Comparison of ENCODE assay signal across 12 mouse cellular contexts in the genomic region with DNA sequence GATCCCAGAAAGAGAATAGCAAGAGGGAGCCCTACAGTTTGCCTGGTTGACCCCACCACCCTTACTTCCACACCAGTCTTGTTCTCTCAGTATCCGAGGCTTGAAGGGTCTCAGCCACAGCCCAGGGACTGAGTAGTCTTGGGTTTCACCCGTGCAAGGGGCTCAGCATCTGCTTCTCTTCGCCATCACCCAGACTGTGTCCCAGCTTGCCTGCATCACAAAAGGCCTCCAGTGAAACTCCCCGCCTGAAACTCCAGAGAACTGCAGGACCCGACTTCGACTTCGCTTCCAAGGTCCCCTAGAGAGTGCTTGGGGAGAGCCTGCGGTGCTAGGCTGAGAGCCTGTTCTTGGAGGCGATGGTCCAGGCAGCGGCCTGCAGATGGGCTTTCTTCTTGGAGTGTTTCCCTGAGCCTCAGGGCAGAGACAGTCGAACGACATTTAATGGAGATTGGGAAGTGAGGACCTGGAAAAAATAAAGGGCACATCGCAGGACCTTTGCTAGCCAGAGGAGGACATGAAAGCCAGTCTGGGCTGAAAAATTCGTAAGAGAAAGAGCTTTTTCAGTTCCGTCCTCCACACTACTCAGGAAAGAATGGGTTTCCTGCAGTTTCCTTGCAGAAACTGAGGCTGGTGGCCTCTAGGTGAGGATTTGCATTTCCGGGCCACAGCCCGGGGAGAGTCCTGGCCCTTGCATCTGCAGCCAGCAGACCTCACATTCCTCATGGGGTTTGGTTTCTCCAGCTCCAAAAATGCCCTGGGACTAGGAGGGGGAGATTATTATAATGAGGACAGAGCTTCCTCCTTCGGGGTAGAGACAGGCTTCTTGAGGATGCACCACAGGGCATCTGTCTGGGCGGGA. TPM values are rescaled to one million over a fixed set of nuclear protein-coding genes. Genes with fewer than 3 reads are reported as not detected.
DNase-seq lines count a peak whose midpoint lies in the region; ATAC-seq and TF ChIP-seq lines count a peak whose summit lies in the region.
"Had no signal": no experiment of that assay in that cellular context is flagged by ENCODE, and none has a peak within 500 bp of the region (broad histone marks: within the 10 kb centered on the region; RNA-seq: fewer than 3 reads in every experiment).

No protein-coding gene starts in this region.

- H3K4me3 ChIP-seq in hindbrain, embryonic 10.5 days = peak overlapping the region; percentile 0; the same call in 1 of the 2 replicates
- no peak overlapping the region for H3K4me3 ChIP-seq in hindbrain, embryonic 16.5 days (ENCODE audit: low read length)
- H3K4me3 ChIP-seq in E14TG2a.4 (replicated peaks; ENCODE audit: low read length) = peak overlapping the region; percentile 51
- 0 out of 2 replicates have a peak overlapping the region, but pooled peaks have one; percentile 3 for H3K4me3 ChIP-seq in limb, embryonic 12.5 days (replicated peaks)
- H3K4me3 ChIP-seq: left cerebral cortex, adult 2 months; megakaryocyte, embryonic 14.5 days had no signal

- H3K9ac ChIP-seq in hindbrain, embryonic 16.5 days (ENCODE audit: low read depth, low read length) = no peak overlapping the region
- no peak overlapping the region for H3K9ac ChIP-seq in limb, embryonic 12.5 days (replicated peaks)
- H3K9ac ChIP-seq: liver, postnatal 0 days had no signal

- 1% methylated on average over 19 of the region's 19 CpGs for WGBS in hindbrain, embryonic 10.5 days
- 5% methylated on average over 19 of the region's 19 CpGs for WGBS in hindbrain, embryonic 16.5 days
- WGBS in limb, embryonic 12.5 days = 3% methylated on average over 19 of the region's 19 CpGs

- H3K4me1 ChIP-seq in hindbrain, embryonic 10.5 days (replicated peaks) = peaks cover 61% of the 10 kb centered on the region
- H3K4me1 ChIP-seq in hindbrain, embryonic 16.5 days (ENCODE audit: control insufficient read depth, insufficient read depth, low read depth, low read length) = peaks cover 27% of the 10 kb centered on the region
- H3K4me1 ChIP-seq in E14TG2a.4 (replicated peaks; ENCODE audit: low read depth, low read length) = peaks cover 89% of the 10 kb centered on the region
- H3K4me1 ChIP-seq in limb, embryonic 12.5 days (replicated peaks) = peaks cover 51% of the 10 kb centered on the region

- no peaks in the 10 kb centered on the region for H3K9me3 ChIP-seq in hindbrain, embryonic 10.5 days
- no peaks in the 10 kb centered on the region for H3K9me3 ChIP-seq in hindbrain, embryonic 16.5 days (ENCODE audit: control insufficient read depth, low read length)
- no peaks in the 10 kb centered on the region for H3K9me3 ChIP-seq in E14TG2a.4 (ENCODE audit: low read length)
- no peaks in the 10 kb centered on the region for H3K9me3 ChIP-seq in limb, embryonic 12.5 days

- no peak for ATAC-seq in hindbrain, embryonic 16.5 days
- no peak for ATAC-seq in limb, embryonic 12.5 days (ENCODE audit: insufficient number of reproducible peaks, insufficient read depth, low FRiP score, low TSS enrichment, low read depth)
- ATAC-seq: liver, postnatal 0 days had no signal

- DNase-seq in hindbrain, embryonic 10.5 days (ENCODE audit: low spot score) = peak; percentile 42
- DNase-seq in brain, embryonic 14.5 days (ENCODE audit: low read depth) = peak; percentile 25
- no peak for DNase-seq in urinary bladder, postnatal 25 days (ENCODE audit: low spot score)
- no peak for DNase-seq in adrenal gland, adult (ENCODE audit: inconsistent age in 2 of 2, low spot score in 1 of 2)
- DNase-seq: kidney, postnatal 14 days; liver, postnatal 0 days; thymus, postnatal 14 days had no signal

- TF ChIP-seq CTCF in E14TG2a.4 (conservative IDR thresholded peaks at IDR 0.05; ENCODE audit: low read length) = no peak
- no peak for TF ChIP-seq CTCF in brain, embryonic 14.5 days (IDR thresholded peaks at IDR 0.05; ENCODE audit: borderline replicate concordance, extremely low read depth, insufficient read depth, insufficient read length)

- no peak overlapping the region; the same call in 1 of the 2 replicates for H3K4me2 ChIP-seq in hindbrain, embryonic 16.5 days (ENCODE audit: low read length)
- peak overlapping the region; percentile 28 for H3K4me2 ChIP-seq in limb, embryonic 12.5 days

- no peak overlapping the region for H3K27ac ChIP-seq in hindbrain, embryonic 10.5 days
- H3K27ac ChIP-seq in hindbrain, embryonic 16.5 days (ENCODE audit: low read depth, low read length) = no peak overlapping the region
- H3K27ac ChIP-seq in limb, embryonic 12.5 days = no peak overlapping the region
- H3K27ac ChIP-seq: left cerebral cortex, adult 2 months had no signal

- TF ChIP-seq POLR2A in brain, embryonic 14.5 days (IDR thresholded peaks at IDR 0.05; ENCODE audit: borderline replicate concordance, extremely low read depth, insufficient read depth, insufficient read length, poor library complexity, severe bottlenecking) = no peak

- no peaks in the 10 kb centered on the region for H3K36me3 ChIP-seq in hindbrain, embryonic 10.5 days
- no peaks in the 10 kb centered on the region for H3K36me3 ChIP-seq in hindbrain, embryonic 16.5 days (ENCODE audit: control insufficient read depth, insufficient read depth, low read length)
- no peaks in the 10 kb centered on the region for H3K36me3 ChIP-seq in E14TG2a.4 (ENCODE audit: insufficient read depth, low read length)
- no peaks in the 10 kb centered on the region for H3K36me3 ChIP-seq in limb, embryonic 12.5 days

- H3K27me3 ChIP-seq in hindbrain, embryonic 10.5 days (ENCODE audit: insufficient read depth, poor library complexity, severe bottlenecking) = peaks cover 87% of the 10 kb centered on the region
- H3K27me3 ChIP-seq in hindbrain, embryonic 16.5 days (replicated peaks; ENCODE audit: control insufficient read depth, insufficient read depth, low read length) = peaks cover 31% of the 10 kb centered on the region
- H3K27me3 ChIP-seq in E14TG2a.4 (ENCODE audit: insufficient read depth, low read length) = peaks cover 90% of the 10 kb centered on the region
- H3K27me3 ChIP-seq in limb, embryonic 12.5 days = peaks cover 85% of the 10 kb centered on the region

RNA-seq across cellular contexts. Expression of a gene that starts 11.8 kb away (rescaled TPM):
- polyA plus RNA-seq in hindbrain, embryonic 10.5 days (2016; fragmentation: Nextera tagmentation; extraction: Ambion mirVana) = 0.68 and 6.8 TPM in 2 replicates
- 10.8 and 11.8 TPM in 2 replicates for polyA plus RNA-seq in hindbrain, embryonic 16.5 days (2015; fragmentation: Nextera tagmentation; extraction: Ambion mirVana)
- 3.7 and 16.7 TPM in 2 replicates for polyA plus RNA-seq in brain, embryonic 14.5 days (2012; rRNA removed)
- 0.11 and 0.12 TPM in 2 replicates for polyA plus RNA-seq in limb, embryonic 12.5 days (2016; fragmentation: Nextera tagmentation; extraction: Ambion mirVana)
- polyA plus RNA-seq: liver, postnatal 0 days had no signal

Comparison
In these comparisons a context has a peak if more than half of its experiments do, and no peak if none do; other contexts are left out.
1. DNase-seq: peak in hindbrain, embryonic 10.5 days (single experiment) and brain, embryonic 14.5 days (single experiment); none in urinary bladder, postnatal 25 days (single experiment) and adrenal gland, adult (0 of 2).